Mouse (Mus musculus) left cerebral cortex, adult 9 months (tissue): ENCODE measurements around the gene Tspan14.

Experiments used
- DNase-seq, 2 experiments: peaks; one replicate each; pipeline ENCODE4 v3.0.0; 2022; ENCODE audit warnings: low spot score in 2 of 2

The Tspan14 gene

DNA sequence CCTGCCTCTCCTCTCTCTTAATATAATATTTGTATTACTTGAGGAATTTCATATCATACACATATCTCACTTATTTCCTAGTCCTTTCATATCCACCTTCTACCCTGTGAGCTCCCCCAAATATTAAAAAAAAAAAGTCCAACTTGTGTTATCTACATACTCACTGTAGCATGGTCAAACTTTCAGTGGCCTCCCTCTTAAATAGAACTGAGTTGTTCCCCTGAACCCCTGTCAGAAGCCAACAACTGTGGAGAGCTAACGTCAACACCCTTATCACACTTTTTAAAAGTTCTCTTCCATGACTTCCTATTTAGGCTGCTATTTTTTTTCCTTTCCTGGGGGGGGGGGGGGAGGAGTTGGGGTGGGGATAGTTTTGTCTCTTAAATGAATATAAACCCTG is 80.9 kb downstream of the Tspan14 start:
- no peak for DNase-seq

DNA sequence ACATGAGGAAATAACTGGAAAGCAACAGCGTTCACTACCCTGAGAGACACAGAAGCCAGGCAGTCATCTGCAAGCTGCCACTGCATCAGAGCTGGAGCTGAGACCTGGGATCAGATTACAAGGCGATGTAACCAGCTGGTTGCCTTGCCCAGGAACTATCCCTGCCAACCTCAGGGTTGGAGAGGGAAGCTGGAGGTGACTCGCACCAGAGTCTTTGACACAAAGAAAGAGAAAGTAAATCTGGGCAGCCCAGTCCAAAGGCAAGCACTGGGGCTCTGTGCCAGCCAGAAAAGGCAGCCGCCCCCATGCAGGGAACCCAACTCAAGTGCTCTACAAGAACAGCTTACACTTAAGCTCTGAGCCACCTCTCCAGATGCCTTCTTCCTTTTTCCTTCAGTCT is 81.4 kb downstream of the Tspan14 start:
- DNase-seq = peak in 1 of 2 experiments; percentile 61

DNA sequence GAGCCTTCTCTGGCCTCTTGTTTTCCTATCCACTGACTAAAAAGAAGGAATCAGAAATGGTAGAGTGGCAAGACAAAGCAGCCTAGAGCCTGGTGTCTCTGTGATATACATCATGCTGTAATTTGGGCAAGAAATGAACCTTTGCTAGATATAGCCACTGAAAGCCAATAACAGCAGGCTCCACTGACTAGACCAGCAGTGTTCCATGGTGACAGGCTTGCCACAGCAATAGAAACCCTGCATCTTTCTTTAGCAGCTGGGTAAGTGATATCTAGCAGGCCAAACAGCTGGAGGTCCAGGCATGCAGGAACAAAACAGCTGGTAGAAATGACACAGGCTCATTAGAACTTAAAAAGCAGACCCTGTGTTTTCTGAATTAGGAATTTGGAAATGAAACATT is 92.0 kb downstream of the Tspan14 start:
- no peak for DNase-seq

DNA sequence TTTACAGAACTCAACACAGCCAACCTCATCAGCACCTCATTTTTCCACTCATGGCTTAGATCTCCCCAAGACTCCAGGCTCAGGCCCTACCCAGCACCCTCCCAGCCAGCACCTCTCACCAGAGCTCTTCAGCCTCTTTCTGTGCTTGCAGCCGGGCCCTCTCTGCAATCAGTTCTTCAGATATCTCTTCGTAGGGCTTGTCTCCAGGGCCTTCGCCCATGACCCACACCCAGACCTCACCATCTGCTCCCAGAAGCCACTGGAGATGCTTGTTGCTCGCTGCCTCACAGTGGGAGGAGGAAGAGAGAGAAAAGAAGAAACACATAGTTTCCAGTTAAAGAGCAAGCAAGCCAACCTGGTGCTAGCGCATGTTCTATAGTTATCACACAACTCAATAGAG is 92.6 kb downstream of the Tspan14 start:
- no peak for DNase-seq

DNA sequence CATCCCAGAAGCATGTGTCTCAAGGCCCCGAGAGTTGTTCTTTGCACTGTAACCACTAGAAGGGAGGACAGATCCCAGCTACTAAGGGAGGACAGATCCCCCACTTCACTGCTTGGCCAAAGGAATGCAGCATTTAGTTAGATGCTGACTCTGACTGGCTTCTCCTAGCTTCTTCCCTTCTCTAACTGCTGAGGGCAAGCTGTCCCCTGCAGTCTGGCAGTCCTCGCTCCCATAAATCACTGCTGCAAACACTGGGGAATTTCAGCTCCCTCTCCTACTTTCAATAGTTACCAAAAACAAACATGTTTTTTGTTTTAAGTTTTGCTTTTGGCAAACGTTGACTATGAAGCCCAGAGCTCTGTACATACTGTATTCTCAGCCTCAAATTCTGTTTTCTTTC is 96.0 kb downstream of the Tspan14 start:
- no peak for DNase-seq

DNA sequence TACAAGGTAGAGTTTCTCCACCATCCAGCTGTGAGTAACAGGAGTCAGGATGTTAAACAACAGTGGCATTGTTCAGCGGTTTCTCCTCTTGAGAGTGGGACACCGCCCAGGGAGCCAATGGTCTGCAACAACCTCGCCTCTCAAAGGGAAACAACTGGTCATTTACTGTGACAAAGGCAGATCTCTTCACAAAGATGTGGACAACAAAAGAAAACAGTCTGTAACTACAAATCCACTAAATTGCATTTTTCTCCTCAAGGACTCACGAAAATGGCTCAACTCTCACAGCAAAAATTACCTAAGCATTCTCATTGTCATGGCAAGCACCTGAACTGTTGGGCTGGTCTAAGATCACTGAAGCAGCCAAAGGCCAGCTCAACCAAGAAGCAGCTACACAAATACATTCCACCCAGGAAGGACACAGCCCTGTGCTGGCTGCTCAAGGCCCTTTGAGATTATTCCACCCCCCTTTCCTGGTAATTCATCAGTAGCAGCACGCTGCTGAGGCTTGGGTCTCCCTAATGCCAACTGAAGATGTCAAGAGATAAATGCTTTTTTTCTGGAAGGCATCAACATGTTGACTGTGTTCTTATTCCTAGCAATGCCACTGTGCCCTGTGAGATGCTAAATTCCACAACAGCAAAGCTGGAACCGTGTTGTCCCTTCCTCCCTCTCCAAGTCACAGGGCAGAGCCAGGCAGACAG is 101.6 kb downstream of the Tspan14 start:
- DNase-seq = no peak

DNA sequence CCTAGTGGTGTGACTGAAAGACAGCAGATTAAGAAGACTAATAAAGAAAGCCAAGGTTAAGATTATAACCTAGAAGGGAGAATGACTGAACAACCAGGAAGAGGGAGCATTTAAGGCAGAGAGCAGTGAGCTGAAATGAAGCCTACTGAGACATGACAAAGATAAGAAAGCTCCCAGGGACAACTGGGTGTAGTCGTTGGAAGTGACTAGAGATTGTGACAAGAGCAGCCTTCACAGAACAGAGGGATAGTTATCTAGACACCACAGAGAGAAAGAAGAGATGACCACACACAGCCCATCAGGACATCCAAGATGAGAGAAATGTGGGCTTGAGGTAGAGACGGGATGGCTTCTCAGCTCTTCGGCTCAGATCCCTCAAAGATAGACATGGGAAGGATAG is 102.9 kb downstream of the Tspan14 start:
- DNase-seq = no peak

DNA sequence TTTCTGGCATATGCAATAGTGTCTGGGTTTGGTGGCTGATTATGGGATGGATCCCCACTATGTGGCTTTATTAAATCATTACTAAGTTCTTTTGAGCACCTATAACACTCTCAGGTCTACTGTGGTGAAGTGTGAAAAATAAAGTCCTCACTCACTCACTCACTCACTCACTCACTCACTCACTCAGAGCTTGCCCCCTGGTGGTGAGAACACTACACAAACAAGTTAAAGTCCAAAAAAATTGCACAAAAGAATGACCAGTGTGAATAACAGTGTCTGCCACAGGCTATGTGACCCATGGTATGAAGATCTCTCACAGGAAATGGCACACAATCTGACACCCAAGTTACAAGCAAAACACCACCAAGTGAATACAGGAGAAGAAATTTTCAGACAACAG is 103.6 kb downstream of the Tspan14 start:
- no peak for DNase-seq
